Mouse (Mus musculus) embryonic facial prominence, embryonic 14.5 days (tissue): Measurements from ENCODE around the gene Abhd16a. TPM values are rescaled to one million over a fixed set of nuclear protein-coding genes. Genes with fewer than 3 reads are reported as not detected.

Experiments
- ATAC-seq: fragments of 200-750 bp; cut with Nextera tagmentation; 2 replicates; pipeline ENCODE4 v1.8.0; 2017; ENCODE audit warnings: low read depth, moderate number of reproducible peaks, moderate TSS enrichment
- DNase-seq: peaks from one replicate; pipeline ENCODE4 v3.0.0-alpha.2; 2015; ENCODE audit warnings: low spot score
- H3K27ac ChIP-seq: fragments of 300-500 bp; sonication (generic); replicated peaks from 2 replicates; pipeline ENCODE4 v1.5.1; 2014; ENCODE audit warnings: low read depth, mild to moderate bottlenecking, low read length, moderate library complexity
- H3K27me3 ChIP-seq: fragments of 300-500 bp; sonication (generic); replicated peaks from 2 replicates; pipeline ENCODE4 v1.6.1; 2014; ENCODE audit warnings: low read length; ENCODE audit not compliant: control insufficient read depth, insufficient read depth
- H3K36me3 ChIP-seq: fragments of 300-500 bp; sonication (generic); 2 replicates; pipeline ENCODE4 v1.6.1; 2014; ENCODE audit warnings: low read length, mixed read lengths; ENCODE audit not compliant: control insufficient read depth, insufficient read depth
- H3K4me1 ChIP-seq: fragments of 300-500 bp; sonication (generic); 2 replicates; pipeline ENCODE4 v1.6.1; 2014; ENCODE audit warnings: antibody characterized with exemption, low read length; ENCODE audit not compliant: control insufficient read depth, insufficient read depth
- H3K4me2 ChIP-seq: fragments of 300-500 bp; sonication (generic); 2 replicates; pipeline ENCODE4 v1.6.1; 2014; ENCODE audit warnings: low read depth, mild to moderate bottlenecking, low read length, moderate library complexity, mixed read lengths
- H3K4me3 ChIP-seq: fragments of 300-500 bp; sonication (generic); 2 replicates; pipeline ENCODE4 v1.5.1; 2014; ENCODE audit warnings: low read depth, mild to moderate bottlenecking, low read length
- H3K9ac ChIP-seq: fragments of 300-500 bp; sonication (generic); 2 replicates; pipeline ENCODE4 v1.6.1; 2014; ENCODE audit warnings: low read depth, mild to moderate bottlenecking, low read length, moderate library complexity, mixed read lengths
- H3K9me3 ChIP-seq: fragments of 300-500 bp; sonication (generic); 2 replicates; pipeline ENCODE4 v1.6.1; 2016; ENCODE audit warnings: low read length; ENCODE audit not compliant: control insufficient read depth
- WGBS: fragments of 180-500 bp; shearing (Covaris S2); extraction: QIAGEN DNeasy Blood & Tissue Kit; methylation state at CpG from one replicate; pipeline ENCODE4 v1.1.7; 2014; 5-methylcytosine and 5-hydroxymethylcytosine counted together
- polyA plus RNA-seq: library from polyadenylated mRNA; unstranded; fragments of >200 nt; fragmentation: Nextera tagmentation; extraction: Ambion mirVana; gene quantifications from 2 replicates; pipeline ENCODE4 v1.2.1, GENCODE M21; 2014

Gene Abhd16a
- polyA plus RNA-seq, 1 experiment from 2014 or later, result 77.2 TPM

GRCm38 (mm10) chr17:35102299-35102698 is 13.2 kb downstream of the Abhd16a start:
- ATAC-seq (peak; percentile 60), DNase-seq (peak; percentile 39)
- Histone ChIP-seq H3K9me3 (no peaks in the 10 kb centered on the region), H3K36me3 (peaks cover 70% of the 10 kb centered on the region), H3K4me2 (no peak overlapping the region), H3K9ac (no peak overlapping the region), H3K27me3 (no peaks in the 10 kb centered on the region), H3K4me3 (no peak overlapping the region), H3K27ac (no peak overlapping the region), H3K4me1 (no peaks in the 10 kb centered on the region)
- WGBS, result 62% methylated on average over 6 of the region's 8 CpGs

GRCm38 (mm10) chr17:35103221-35103690 is 14.2 kb downstream of the Abhd16a start:
- Histone ChIP-seq H3K9me3 (no peaks in the 10 kb centered on the region), H3K4me2 (no peak overlapping the region), H3K36me3 (peaks cover 61% of the 10 kb centered on the region), H3K4me1 (no peaks in the 10 kb centered on the region), H3K27me3 (no peaks in the 10 kb centered on the region), H3K27ac (no peak overlapping the region), H3K4me3 (no peak overlapping the region), H3K9ac (no peak overlapping the region)
- no peak for ATAC-seq
- 70% methylated on average over 6 of the region's 6 CpGs for WGBS
- DNase-seq, result no peak

DNA sequence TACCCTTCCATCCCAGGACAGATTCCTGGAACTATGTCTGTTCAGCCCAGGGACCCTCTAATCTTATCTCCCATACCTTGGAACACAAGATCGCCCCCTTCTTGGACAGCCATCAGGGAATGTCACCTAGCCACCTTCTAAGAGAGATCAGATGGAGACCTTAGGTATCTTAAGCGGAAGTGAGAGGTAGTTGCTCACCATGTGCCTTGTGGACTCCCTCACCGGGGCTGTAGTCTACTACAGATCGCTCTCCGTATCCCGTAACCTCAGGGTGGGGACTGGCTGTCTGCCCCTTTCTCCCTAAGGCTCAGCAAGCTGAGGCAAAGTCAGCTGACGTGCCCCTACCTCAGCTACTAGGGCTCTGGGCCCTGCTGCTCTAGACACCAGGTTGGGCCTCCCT is 15.0 kb downstream of the Abhd16a start:
- no peak overlapping the region for H3K4me3 ChIP-seq
- peaks cover 53% of the 10 kb centered on the region for H3K36me3 ChIP-seq
- no peaks in the 10 kb centered on the region for H3K27me3 ChIP-seq
- no peak for DNase-seq
- WGBS, result 89% methylated on average over 7 of the region's 7 CpGs
- no peak for ATAC-seq
- no peak overlapping the region for H3K9ac ChIP-seq
- H3K27ac ChIP-seq, result no peak overlapping the region
- no peaks in the 10 kb centered on the region for H3K9me3 ChIP-seq
- H3K4me1 ChIP-seq, result no peaks in the 10 kb centered on the region
- H3K4me2 ChIP-seq, result no peak overlapping the region

- H3K27me3 ChIP-seq, result no peaks in the 10 kb centered on the region
- no peak overlapping the region for H3K4me2 ChIP-seq
- ATAC-seq, result no peak
- H3K9me3 ChIP-seq, result no peaks in the 10 kb centered on the region
- no peak overlapping the region for H3K4me3 ChIP-seq
- WGBS, result 81% methylated on average over 6 of the region's 6 CpGs
- no peak overlapping the region for H3K27ac ChIP-seq
- DNase-seq, result no peak
- peaks cover 46% of the 10 kb centered on the region for H3K36me3 ChIP-seq
- H3K9ac ChIP-seq, result no peak overlapping the region
- no peaks in the 10 kb centered on the region for H3K4me1 ChIP-seq
These were observed 15.7 kb downstream of the Abhd16a start for GRCm38 (mm10) chr17:35104754-35105153.

DNA sequence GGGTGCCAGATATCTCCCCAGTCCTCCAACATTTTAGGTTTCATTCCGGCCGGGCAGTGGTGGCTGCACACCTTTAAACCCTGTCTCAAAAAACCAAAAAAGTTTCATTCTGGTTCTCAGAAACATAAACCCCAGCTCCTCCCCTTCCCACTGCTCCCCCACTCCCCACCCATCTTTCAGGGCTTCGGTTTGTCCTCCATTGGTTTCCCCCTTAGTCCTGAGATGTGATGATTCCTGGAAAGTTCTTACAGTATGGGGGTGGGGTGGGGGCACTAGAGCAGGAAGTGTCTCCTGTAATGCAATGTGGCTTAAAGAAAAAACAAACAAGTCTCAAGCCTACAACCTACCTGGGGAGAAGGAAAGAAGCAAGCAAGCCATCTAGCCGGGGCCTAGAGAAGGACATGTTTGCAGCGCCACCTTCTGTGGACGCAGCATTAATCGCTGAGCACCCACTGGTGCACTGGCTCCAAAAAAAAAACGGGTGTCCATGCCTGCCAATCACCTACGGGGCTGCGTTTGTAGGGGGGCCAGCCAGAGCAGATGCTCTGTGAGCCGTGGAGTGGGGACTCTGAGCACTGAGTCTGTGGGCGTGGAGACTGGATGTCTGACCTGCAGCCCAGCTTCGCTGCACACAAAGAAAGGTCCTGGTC is 16.8 kb downstream of the Abhd16a start:
- no peaks in the 10 kb centered on the region for H3K4me1 ChIP-seq
- H3K9me3 ChIP-seq, result no peaks in the 10 kb centered on the region
- DNase-seq (peak; percentile 57), ATAC-seq (0 out of 2 replicates have a peak, but pooled peaks have one; percentile 24)
- WGBS, result 22% methylated on average over 13 of the region's 13 CpGs
- no peak overlapping the region for H3K27ac ChIP-seq
- peak overlapping the region; percentile 27 for H3K4me2 ChIP-seq
- H3K36me3 ChIP-seq, result peaks cover 35% of the 10 kb centered on the region
- H3K9ac ChIP-seq, result 0 out of 2 replicates have a peak overlapping the region, but pooled peaks have one; percentile 40
- 0 out of 2 replicates have a peak overlapping the region, but pooled peaks have one; percentile 1 for H3K4me3 ChIP-seq
- no peaks in the 10 kb centered on the region for H3K27me3 ChIP-seq

DNA sequence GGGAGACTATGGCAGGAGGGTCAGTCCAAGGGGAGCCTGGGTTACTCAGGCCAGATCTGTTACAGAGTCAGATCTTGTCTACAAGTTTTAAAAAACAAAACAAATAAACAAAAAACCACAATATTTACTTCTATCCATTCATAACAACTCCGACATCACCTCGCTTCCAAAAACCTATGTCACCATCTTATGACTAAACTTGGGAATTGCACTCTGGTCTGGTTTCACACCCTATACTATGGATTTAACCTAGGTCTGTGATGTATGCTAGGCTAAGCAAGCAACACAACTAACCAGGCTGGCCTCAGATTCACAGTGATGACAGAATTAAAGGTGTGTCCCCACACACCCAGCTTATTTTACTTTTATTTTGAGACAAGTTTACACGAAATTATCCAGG is 17.5 kb downstream of the Abhd16a start:
- Histone ChIP-seq H3K9me3 (no peaks in the 10 kb centered on the region), H3K27me3 (no peaks in the 10 kb centered on the region), H3K4me3 (0 out of 2 replicates have a peak overlapping the region, but pooled peaks have one; percentile 1), H3K4me1 (no peaks in the 10 kb centered on the region), H3K27ac (no peak overlapping the region), H3K4me2 (0 out of 2 replicates have a peak overlapping the region, but pooled peaks have one; percentile 27), H3K36me3 (peaks cover 29% of the 10 kb centered on the region), H3K9ac (no peak overlapping the region)
- DNase-seq (no peak), ATAC-seq (no peak)
- 57% methylated on average over 3 of the region's 3 CpGs for WGBS

DNA sequence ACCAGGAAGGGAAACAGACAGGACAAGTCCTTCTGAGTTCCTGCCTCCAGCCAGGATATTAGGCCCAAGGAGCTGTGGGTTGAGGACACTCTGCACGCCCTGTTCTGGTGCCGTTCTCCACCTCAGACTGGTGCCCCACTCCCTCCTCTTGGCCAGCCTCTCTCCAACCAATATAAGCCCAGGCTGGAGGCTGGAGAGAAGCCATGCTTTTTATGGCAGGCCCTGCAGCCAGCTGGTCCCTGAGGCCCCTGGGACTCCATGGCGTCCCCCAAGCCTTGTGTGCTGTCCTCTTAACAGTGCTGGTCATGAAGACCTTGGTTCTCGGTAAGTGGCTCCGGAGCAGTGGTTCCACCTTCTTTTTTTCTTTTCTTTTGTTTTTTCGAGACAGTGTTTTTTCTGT is 19.0 kb downstream of the Abhd16a start, which contains the start of gene Ly6g5c:
Ly6g5c (plus strand) TSS at position 183 of the 400 bp plus-strand sequence.
- 85% methylated on average over 6 of the region's 6 CpGs for WGBS
- Histone ChIP-seq H3K27ac (no peak within 1 kb of the TSS), H3K36me3 (peaks cover 13% of the 10 kb centered on the region), H3K4me2 (no peak within 1 kb of the TSS), H3K9me3 (no peaks in the 10 kb centered on the region), H3K4me3 (no peak within 1 kb of the TSS), H3K9ac (no peak within 1 kb of the TSS), H3K4me1 (no peaks in the 10 kb centered on the region), H3K27me3 (no peaks in the 10 kb centered on the region)
- ATAC-seq (no peak), DNase-seq (no peak)

DNA sequence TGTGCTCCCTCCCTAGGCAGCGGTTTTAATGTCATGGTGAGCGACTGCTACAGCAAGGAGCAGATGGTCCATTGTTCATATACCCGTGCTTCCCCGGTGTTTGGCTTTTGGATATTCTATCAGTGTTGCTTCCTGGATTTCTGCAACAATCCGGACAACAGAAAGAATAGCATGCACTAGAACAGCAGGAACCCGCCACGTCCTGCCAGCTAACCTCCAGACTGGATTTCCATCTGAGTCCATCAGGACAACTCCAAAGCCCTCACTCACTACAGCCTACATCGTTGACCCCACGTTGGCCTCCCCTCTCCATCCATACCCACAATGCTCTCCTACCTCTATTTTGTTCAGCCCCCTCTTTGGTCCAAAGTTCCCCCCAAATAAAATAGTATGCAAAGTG is 22.7 kb downstream of the Abhd16a start:
- WGBS, result 75% methylated on average over 9 of the region's 9 CpGs
- ATAC-seq, result no peak

More for the DNA sequence above, 22.7 kb downstream of the Abhd16a start:
- Histone ChIP-seq H3K4me3 (no peak overlapping the region), H3K27me3 (no peaks in the 10 kb centered on the region), H3K27ac (no peak overlapping the region), H3K9me3 (no peaks in the 10 kb centered on the region), H3K36me3 (peaks cover 26% of the 10 kb centered on the region), H3K4me1 (no peaks in the 10 kb centered on the region), H3K9ac (no peak overlapping the region), H3K4me2 (no peak overlapping the region)
- DNase-seq, result no peak
